Mouse (Mus musculus) midbrain, embryonic 15.5 days (tissue): ENCODE results near the gene G6pc2. TPM values are rescaled to one million over a fixed set of nuclear protein-coding genes. Genes with fewer than 3 reads are reported as not detected.

ENCODE experiments used
- ATAC-seq: fragments of 200-750 bp; cut with Nextera tagmentation; replicated peaks from 2 replicates; pipeline ENCODE4 v1.8.0; 2017; ENCODE audit warnings: moderate TSS enrichment
- H3K27ac ChIP-seq: fragments of 300-500 bp; sonication (generic); 2 replicates; pipeline ENCODE4 v1.5.1; 2015; ENCODE audit warnings: mild to moderate bottlenecking, inconsistent platforms
- H3K27me3 ChIP-seq: fragments of 300-500 bp; sonication (generic); replicated peaks from 2 replicates; pipeline ENCODE4 v1.6.1; 2015; ENCODE audit warnings: inconsistent platforms
- H3K36me3 ChIP-seq: fragments of 300-500 bp; sonication (generic); replicated peaks from 2 replicates; pipeline ENCODE4 v1.6.1; 2015; ENCODE audit warnings: inconsistent platforms
- H3K4me1 ChIP-seq: fragments of 300-500 bp; sonication (generic); 2 replicates; pipeline ENCODE4 v1.6.1; 2015; ENCODE audit warnings: inconsistent platforms
- H3K4me2 ChIP-seq: fragments of 300-500 bp; sonication (generic); 2 replicates; pipeline ENCODE4 v1.6.1; 2015; ENCODE audit warnings: inconsistent platforms, mild to moderate bottlenecking, moderate library complexity
- H3K4me3 ChIP-seq: fragments of 300-500 bp; sonication (generic); 2 replicates; pipeline ENCODE4 v1.5.1; 2015; ENCODE audit warnings: mild to moderate bottlenecking, inconsistent platforms
- H3K9ac ChIP-seq: fragments of 300-500 bp; sonication (generic); 2 replicates; pipeline ENCODE4 v1.6.1; 2015; ENCODE audit warnings: mild to moderate bottlenecking, inconsistent platforms
- H3K9me3 ChIP-seq: fragments of 300-500 bp; sonication (generic); 2 replicates; pipeline ENCODE4 v1.6.1; 2016; ENCODE audit warnings: inconsistent platforms
- WGBS: fragments of 180-500 bp; shearing (Covaris S2); methylation state at CpG from one replicate; pipeline ENCODE4 v1.1.7; 2015; ENCODE audit warnings: mixed read lengths; 5-methylcytosine and 5-hydroxymethylcytosine counted together
- polyA plus RNA-seq: library from polyadenylated mRNA; unstranded; fragments of >200 nt; fragmentation: Nextera tagmentation; extraction: Ambion mirVana; gene quantifications from 2 replicates; pipeline ENCODE4 v1.2.1, GENCODE M21; 2015

Gene G6pc2
- polyA plus RNA-seq, 1 experiment from 2014 or later = not detected

DNA sequence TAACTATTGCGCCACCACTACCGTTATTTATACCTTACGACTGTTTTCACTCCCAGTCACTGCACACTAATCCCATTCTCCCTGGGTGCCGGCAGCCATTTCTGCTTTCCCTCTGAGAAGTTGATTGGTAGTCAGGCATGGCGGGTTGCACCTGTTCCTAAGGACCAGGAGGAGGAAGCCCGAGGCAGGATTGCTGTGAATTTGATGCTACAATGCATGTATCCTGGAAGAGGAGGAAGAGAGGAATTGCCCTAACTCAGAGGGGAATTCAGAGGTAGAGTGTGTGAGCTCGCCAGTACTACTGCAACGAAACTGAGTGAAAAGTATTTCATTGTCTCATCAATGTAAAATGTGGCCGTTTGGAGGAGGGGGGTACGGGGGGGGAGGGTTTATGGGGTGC is 1.8 kb downstream of the G6pc2 start:
- Histone ChIP-seq H3K36me3 (no peaks in the 10 kb centered on the region), H3K4me2 (no peak overlapping the region), H3K4me1 (no peaks in the 10 kb centered on the region), H3K27me3 (no peaks in the 10 kb centered on the region), H3K4me3 (no peak overlapping the region), H3K9ac (no peak overlapping the region), H3K27ac (no peak overlapping the region), H3K9me3 (no peaks in the 10 kb centered on the region)
- WGBS = 65% methylated on average over 10 of the region's 10 CpGs
- ATAC-seq = no peak

DNA sequence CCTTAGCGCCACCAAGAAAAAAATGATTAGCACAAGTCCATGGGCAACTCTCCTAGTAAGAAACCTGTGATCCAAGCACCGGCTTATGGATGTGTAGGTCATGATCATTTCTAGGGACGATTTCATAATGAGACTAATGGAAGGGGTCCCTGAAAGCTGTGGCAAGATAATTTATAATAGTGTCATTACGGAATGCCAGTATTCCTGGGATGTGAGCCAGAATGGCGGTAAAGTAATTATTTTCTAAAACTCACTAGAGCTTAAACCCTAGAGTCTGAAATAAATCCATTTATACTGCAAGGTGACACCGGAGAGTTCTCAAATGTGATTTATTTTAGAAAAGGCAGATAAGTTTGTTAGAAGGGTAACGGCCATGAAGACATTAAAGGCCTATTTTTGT is 4.4 kb downstream of the G6pc2 start:
- H3K4me1 ChIP-seq = no peaks in the 10 kb centered on the region
- no peaks in the 10 kb centered on the region for H3K27me3 ChIP-seq
- ATAC-seq = no peak
- no peak overlapping the region for H3K9ac ChIP-seq
- H3K4me3 ChIP-seq = no peak overlapping the region
- H3K27ac ChIP-seq = no peak overlapping the region
- H3K4me2 ChIP-seq = no peak overlapping the region
- 73% methylated on average over 7 of the region's 7 CpGs for WGBS
- no peaks in the 10 kb centered on the region for H3K9me3 ChIP-seq
- H3K36me3 ChIP-seq = no peaks in the 10 kb centered on the region

- Histone ChIP-seq H3K9me3 (no peaks in the 10 kb centered on the region), H3K4me3 (no peak overlapping the region), H3K4me1 (no peaks in the 10 kb centered on the region), H3K27ac (no peak overlapping the region), H3K27me3 (no peaks in the 10 kb centered on the region), H3K36me3 (no peaks in the 10 kb centered on the region), H3K4me2 (no peak overlapping the region), H3K9ac (no peak overlapping the region)
- 31% methylated on average over 5 of the region's 5 CpGs for WGBS
- ATAC-seq = no peak
Observed at GRCm38 (mm10) chr2:69221868-69222416, 11.1 kb downstream of the G6pc2 start.

DNA sequence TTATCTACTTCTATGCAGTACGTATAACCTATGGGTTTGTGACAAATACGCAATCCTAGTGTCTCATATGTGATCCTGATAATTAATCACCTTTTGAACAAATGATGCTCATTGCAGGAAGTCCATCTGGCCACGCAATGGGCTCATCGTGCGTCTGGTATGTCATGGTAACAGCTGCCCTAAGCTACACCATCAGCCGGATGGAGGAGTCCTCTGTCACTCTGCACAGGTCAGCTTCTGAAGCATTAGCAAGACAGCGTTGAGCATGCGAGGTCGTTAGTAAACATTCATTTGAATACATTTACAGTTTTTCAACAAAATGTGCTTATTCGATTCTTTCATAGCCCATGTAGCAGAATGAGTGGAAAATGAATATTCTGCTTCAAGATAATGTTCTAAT is 11.9 kb downstream of the G6pc2 start:
- H3K36me3 ChIP-seq = no peaks in the 10 kb centered on the region
- H3K9ac ChIP-seq = no peak overlapping the region
- H3K27ac ChIP-seq = no peak overlapping the region
- no peaks in the 10 kb centered on the region for H3K4me1 ChIP-seq
- no peak overlapping the region for H3K4me3 ChIP-seq
- 75% methylated on average over 10 of the region's 10 CpGs for WGBS
- no peaks in the 10 kb centered on the region for H3K27me3 ChIP-seq
- no peak overlapping the region for H3K4me2 ChIP-seq
- no peak for ATAC-seq
- H3K9me3 ChIP-seq = no peaks in the 10 kb centered on the region

GRCm38 (mm10) chr2:69224724-69225123 is 13.9 kb downstream of the G6pc2 start:
- no peaks in the 10 kb centered on the region for H3K36me3 ChIP-seq
- no peak for ATAC-seq
- no peak overlapping the region for H3K9ac ChIP-seq
- H3K4me3 ChIP-seq = no peak overlapping the region
- WGBS = 71% methylated on average over 2 of the region's 2 CpGs
- no peak overlapping the region for H3K4me2 ChIP-seq
- H3K27me3 ChIP-seq = no peaks in the 10 kb centered on the region
- no peaks in the 10 kb centered on the region for H3K9me3 ChIP-seq
- H3K27ac ChIP-seq = no peak overlapping the region
- peaks cover 4% of the 10 kb centered on the region; the same call in 1 of the 2 replicates for H3K4me1 ChIP-seq

GRCm38 (mm10) chr2:69226876-69227275 is 16.0 kb downstream of the G6pc2 start:
- Histone ChIP-seq H3K36me3 (no peaks in the 10 kb centered on the region), H3K4me3 (no peak overlapping the region), H3K4me1 (peaks cover 4% of the 10 kb centered on the region; the same call in 1 of the 2 replicates), H3K27ac (no peak overlapping the region), H3K27me3 (no peaks in the 10 kb centered on the region), H3K9me3 (no peaks in the 10 kb centered on the region), H3K9ac (no peak overlapping the region), H3K4me2 (no peak overlapping the region)
- no peak for ATAC-seq
- 88% methylated on average over 9 of the region's 9 CpGs for WGBS

DNA sequence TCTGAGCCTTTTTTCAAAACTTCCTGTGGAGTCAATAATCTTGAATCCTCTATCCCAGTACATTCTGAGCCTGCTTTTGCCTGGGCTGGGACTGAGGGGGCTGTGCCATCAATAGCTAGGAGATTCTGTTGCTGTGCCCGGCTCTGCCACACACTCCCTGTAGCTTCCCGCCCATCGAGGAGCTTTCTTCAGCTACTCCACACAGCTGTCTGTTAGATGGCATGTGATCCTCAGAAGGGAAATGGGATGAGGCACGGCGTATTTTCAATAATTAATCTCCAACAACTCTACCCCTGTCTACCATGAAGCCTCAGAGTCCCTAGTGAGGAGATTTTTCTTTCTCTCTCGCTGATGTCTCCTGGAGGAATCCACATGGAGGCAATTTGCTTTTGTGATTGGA is 17.8 kb downstream of the G6pc2 start:
- H3K4me3 ChIP-seq = no peak overlapping the region
- peak overlapping the region; percentile 56 for H3K27ac ChIP-seq
- 49% methylated on average over 6 of the region's 6 CpGs for WGBS
- no peak overlapping the region for H3K9ac ChIP-seq
- H3K36me3 ChIP-seq = no peaks in the 10 kb centered on the region
- H3K9me3 ChIP-seq = no peaks in the 10 kb centered on the region
- no peaks in the 10 kb centered on the region for H3K27me3 ChIP-seq
- H3K4me2 ChIP-seq = no peak overlapping the region
- H3K4me1 ChIP-seq = peaks cover 4% of the 10 kb centered on the region; the same call in 1 of the 2 replicates
- ATAC-seq = 0 out of 2 replicates have a peak, but pooled peaks have one; percentile 30

GRCm38 (mm10) chr2:69230137-69230536 is 19.3 kb downstream of the G6pc2 start:
- H3K4me3 ChIP-seq = no peak overlapping the region
- no peaks in the 10 kb centered on the region for H3K27me3 ChIP-seq
- H3K36me3 ChIP-seq = no peaks in the 10 kb centered on the region
- no peak overlapping the region for H3K27ac ChIP-seq
- no peak overlapping the region for H3K9ac ChIP-seq
- WGBS = 89% methylated on average over 2 of the region's 2 CpGs
- no peak for ATAC-seq
- H3K4me1 ChIP-seq = peaks cover 4% of the 10 kb centered on the region; the same call in 1 of the 2 replicates
- no peaks in the 10 kb centered on the region for H3K9me3 ChIP-seq
- no peak overlapping the region for H3K4me2 ChIP-seq

- Histone ChIP-seq H3K9ac (no peak overlapping the region), H3K9me3 (no peaks in the 10 kb centered on the region), H3K27me3 (no peaks in the 10 kb centered on the region), H3K27ac (no peak overlapping the region), H3K36me3 (no peaks in the 10 kb centered on the region), H3K4me1 (peaks cover 4% of the 10 kb centered on the region; the same call in 1 of the 2 replicates), H3K4me2 (no peak overlapping the region), H3K4me3 (no peak overlapping the region)
- ATAC-seq = no peak
Observed at GRCm38 (mm10) chr2:69232101-69232500, 21.2 kb downstream of the G6pc2 start.

DNA sequence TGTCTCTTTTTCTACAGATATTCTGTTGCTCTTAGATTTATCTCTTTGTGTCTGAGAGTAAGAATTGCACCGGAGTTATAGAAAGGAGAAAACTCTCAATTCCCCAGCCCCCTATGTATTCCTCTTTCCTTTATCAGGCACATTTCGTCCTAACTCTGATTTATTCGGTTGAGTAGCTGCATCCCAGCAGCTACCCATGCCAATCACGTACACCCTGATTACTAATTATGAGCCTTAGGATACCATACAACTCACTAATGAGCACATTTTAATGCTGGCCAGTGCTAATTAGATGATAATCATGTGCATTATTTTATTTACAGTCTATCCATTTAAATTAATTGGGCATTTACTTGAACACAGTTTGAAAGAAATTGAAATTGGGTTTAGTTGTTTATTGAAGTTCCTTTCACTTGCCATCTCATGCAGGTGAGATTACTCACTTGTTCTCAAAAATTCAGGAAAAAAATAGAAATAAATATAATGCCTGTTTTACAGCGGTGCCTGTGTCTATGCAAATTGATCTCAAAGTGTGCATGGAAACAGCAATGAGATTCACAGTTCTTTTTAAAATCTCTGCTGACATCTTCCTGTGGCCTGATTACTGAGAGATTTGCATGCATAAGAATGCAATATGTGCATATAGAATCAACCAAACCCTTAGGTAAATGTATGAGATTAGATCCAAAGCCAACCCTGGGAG is 24.3 kb downstream of the G6pc2 start:
- Histone ChIP-seq H3K27me3 (no peaks in the 10 kb centered on the region), H3K4me1 (no peaks in the 10 kb centered on the region), H3K4me3 (no peak overlapping the region), H3K9me3 (no peaks in the 10 kb centered on the region), H3K9ac (no peak overlapping the region), H3K4me2 (no peak overlapping the region), H3K36me3 (no peaks in the 10 kb centered on the region), H3K27ac (no peak overlapping the region)
- WGBS = 46% methylated on average over 5 of the region's 5 CpGs
- peak; percentile 76 for ATAC-seq

GRCm38 (mm10) chr2:69239315-69239714 is 28.4 kb downstream of the G6pc2 start:
- Histone ChIP-seq H3K36me3 (no peaks in the 10 kb centered on the region), H3K9me3 (no peaks in the 10 kb centered on the region), H3K9ac (no peak overlapping the region), H3K4me3 (no peak overlapping the region), H3K27ac (no peak overlapping the region), H3K27me3 (no peaks in the 10 kb centered on the region), H3K4me1 (no peaks in the 10 kb centered on the region), H3K4me2 (no peak overlapping the region)
- WGBS = 94% methylated on average over 9 of the region's 9 CpGs
- ATAC-seq = no peak

DNA sequence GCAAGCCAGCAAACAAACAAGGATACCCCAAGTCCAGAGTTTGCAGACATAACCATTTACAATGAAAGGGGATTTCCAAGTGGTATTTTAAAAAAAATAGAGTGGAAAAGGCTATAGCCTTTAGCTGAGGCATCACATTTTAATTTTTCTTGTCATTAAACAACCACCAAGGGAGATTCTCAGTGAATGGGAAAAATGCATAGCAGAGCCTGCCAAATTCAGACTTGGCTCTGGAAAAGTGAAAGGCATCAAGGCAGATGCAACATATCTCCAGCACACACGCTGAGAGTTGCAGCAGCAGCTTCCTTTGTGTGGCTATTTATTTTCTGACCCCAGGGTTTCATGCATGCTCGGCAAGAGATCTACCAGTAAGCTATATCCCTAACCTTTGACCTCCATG is 34.1 kb downstream of the G6pc2 start:
- 26% methylated on average over 2 of the region's 2 CpGs for WGBS
- Histone ChIP-seq H3K4me3 (no peak overlapping the region), H3K27me3 (no peaks in the 10 kb centered on the region), H3K4me1 (peaks cover 7% of the 10 kb centered on the region; the same call in 1 of the 2 replicates), H3K4me2 (no peak overlapping the region), H3K9me3 (no peaks in the 10 kb centered on the region), H3K9ac (no peak overlapping the region), H3K36me3 (no peaks in the 10 kb centered on the region), H3K27ac (no peak overlapping the region)
- ATAC-seq = no peak

DNA sequence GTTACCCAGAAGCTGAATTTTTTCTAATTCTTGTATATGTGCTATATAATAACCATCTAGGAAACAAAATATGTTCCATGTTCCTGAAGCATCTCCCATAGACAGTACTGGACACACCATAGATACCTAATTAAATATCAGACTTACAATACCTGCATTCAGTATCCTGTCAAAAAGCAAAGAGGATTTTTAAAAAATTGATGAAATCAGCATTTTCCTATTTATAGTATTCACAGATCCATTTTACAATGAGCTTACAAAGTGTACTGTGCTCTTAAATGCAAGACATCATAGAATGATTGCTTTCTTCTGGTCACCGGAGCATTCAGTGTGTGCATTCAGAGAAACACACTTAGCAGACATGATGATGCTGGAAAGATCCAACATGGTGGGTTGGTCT is 36.2 kb downstream of the G6pc2 start:
- no peak overlapping the region for H3K9ac ChIP-seq

More for the DNA sequence above, 36.2 kb downstream of the G6pc2 start:
- Histone ChIP-seq H3K4me2 (no peak overlapping the region), H3K27ac (no peak overlapping the region), H3K4me3 (no peak overlapping the region), H3K4me1 (peaks cover 7% of the 10 kb centered on the region; the same call in 1 of the 2 replicates), H3K36me3 (no peaks in the 10 kb centered on the region), H3K9me3 (no peaks in the 10 kb centered on the region), H3K27me3 (no peaks in the 10 kb centered on the region)
- ATAC-seq = no peak
- 93% methylated on average over 1 of the region's 1 CpGs for WGBS
